Mouse (Mus musculus) kidney, adult 18-20 months (tissue): Measurements from ENCODE around the gene Chst15.

Experiments
- DNase-seq: peaks from one replicate; pipeline ENCODE4 v3.0.0; 2021

Chst15 gene

DNA sequence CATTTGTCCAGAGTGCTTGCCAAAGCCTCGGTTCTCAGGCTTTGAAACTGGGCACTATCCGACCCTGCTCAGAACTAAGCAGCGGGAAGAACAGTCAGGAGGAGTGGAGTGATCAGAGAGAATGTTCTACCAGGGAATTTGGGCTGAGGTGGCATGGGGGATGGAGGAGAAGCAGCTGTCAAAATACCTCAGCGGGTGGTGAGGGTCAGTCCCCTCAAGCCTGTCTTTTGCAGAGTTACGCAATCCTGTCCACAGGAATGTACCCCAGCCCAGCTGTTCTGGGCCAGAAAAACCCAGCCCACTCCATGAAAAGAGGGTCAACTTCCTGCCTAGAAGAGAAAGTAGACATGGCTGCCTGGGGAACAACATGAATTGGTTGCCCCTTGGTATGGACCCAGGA, 56.4 kb downstream of the Chst15 start:
- no peak for DNase-seq

GRCm38 (mm10) chr7:132258817-132259216, 58.2 kb downstream of the Chst15 start:
- no peak for DNase-seq

DNA sequence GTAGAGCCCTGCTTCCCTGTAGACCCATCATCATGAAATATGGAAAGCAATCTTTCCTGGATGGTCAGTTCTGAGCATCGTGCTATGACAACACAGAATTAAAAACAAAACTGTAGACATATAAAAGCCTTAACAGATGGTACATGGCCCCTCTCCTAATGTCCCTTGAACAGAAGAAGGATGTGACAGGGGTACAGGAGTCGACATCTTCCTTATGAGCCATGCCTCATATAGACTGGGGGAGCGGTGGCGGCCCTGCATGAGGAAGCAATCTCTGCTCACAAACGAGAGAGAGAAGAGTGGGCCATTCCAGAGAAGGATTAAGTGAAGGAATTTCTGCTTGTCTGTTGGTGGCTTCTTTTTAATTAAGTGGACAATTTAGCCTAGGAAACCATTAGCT, 58.8 kb downstream of the Chst15 start:
- DNase-seq: no peak

GRCm38 (mm10) chr7:132253513-132253912, 63.5 kb downstream of the Chst15 start:
- no peak for DNase-seq

- no peak for DNase-seq
These were observed 64.0 kb downstream of the Chst15 start for GRCm38 (mm10) chr7:132253078-132253477.

DNA sequence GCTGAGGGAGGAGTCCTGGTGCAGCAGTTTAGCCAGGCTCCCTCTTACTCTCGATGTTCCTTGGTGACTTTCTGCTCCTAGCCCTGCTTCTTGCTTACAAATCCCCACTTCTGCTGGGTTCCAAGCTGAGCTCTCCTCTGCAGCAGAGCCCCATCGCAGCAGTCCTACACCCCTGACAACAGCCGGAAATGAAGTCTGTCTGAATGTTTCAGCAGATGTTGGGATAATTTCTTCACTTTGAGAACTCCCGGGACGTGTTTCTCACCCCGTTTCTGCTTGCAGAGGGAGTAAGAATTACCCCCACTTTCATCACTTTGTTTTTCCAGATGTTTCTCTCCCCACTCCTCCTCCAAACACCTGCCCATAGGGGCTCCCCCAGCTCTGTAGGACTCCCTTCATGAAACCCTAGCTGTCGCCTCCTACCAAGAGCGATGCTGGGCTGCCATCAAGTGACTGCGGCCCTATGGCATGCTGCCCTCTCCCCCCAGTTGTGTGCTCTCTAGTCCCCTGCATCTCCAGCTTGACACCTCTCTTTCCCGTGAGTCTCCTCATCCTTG, 67.4 kb downstream of the Chst15 start:
- DNase-seq: no peak

DNA sequence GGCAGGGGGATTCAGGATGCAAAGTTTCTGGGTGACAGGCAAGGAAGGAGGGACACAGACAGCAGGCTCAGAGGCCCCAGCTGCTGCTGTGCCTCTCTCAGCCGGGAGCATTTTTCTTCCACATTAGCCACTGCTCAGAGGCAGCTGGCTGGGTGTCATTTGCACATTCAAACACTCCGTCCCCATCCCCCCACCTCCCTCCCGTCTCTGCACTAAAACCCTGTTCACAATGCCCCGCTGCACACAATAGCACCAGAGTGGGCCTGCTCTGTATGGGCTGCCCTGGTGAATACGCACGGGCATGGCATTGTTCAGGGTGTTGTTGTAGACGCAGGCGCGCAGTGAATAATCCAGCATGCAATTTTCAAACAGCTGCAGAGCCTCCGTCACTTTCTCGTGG, 69.5 kb downstream of the Chst15 start:
- DNase-seq: no peak

DNA sequence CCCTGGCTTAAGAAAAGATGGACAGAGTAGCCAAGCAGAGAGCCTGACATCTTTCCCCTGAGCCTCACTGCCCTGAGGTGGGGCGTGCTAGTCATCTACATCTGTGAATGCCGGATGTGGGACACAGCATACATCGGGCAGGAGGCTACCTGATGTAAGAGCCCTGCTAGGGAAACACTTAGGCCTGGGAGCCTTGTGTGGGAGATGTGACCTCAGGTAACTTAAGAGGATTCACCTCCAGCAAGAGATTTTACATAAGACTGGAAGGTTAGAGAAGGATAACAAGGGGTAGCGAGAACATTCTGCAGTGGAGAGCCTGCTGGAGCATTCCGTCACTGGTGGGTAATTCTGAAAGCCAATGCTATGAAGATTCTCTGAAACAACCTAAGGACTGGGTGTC, 69.9 kb downstream of the Chst15 start:
- DNase-seq: no peak

DNA sequence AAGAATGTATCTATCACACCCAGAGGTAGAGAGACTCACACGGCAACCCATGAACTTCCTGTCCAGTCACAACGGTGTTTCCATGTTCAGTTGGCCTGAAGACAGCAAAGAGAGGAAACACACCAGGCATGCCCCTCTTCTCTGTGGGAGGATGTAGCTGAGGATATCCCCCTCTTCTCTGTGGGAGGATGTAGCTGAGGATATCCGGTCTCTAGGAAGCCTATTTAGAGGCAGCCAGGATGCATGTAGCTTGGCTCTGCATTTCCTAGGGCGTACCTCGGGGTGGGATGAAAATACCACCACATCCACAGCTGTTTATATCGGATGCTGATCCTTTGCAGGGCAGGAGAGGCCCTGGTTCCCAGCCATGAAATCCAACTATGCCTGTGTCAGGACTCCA, 71.3 kb downstream of the Chst15 start:
- no peak for DNase-seq

- no peak for DNase-seq
These were observed 72.4 kb downstream of the Chst15 start for GRCm38 (mm10) chr7:132244637-132245036.

DNA sequence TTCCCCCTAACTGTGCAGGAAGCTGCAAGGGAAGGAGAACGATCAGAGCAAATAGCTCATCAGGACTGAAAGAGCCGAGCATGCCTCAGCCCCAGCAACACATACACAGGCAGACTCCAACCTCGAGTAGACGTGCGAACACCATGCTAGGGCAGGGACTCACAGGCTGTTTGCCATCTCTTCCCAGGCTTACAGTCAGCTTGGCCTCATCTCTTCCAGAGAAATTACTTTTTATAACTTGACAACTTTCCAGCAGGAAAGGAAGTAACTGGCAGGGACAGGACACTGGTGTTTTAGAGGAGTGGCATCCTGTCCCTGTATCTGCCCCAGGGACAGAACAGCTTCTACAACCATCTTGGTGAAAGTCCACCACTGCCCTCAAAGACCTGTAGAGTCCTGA, 73.8 kb downstream of the Chst15 start:
- DNase-seq: no peak

DNA sequence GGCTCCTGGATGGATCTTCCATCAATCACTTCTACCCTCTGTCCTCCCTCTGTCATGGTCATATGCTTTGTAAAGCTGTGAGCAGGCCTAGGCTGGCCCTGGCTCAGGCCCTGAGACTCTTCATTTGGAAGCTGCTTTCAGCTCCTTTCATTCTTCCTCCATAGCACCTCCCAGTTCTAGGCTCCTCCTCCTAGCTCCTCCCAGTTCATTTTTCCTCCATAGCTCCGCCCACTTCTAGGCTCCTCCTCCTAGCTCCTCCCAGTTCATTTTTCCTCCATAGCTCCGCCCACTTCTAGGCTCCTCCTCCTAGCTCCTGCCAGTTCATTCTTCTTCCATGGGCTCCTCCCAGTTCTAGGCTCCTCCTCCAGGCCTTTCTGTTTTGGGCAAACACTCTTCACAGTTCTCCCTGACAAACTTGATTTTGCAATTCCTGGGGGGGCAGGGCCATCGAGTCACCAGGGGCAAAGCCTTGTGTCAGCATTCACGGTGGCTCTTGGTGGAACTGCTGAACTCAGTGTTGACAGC, 74.3 kb downstream of the Chst15 start:
- DNase-seq: no peak

GRCm38 (mm10) chr7:132238921-132239320, 78.1 kb downstream of the Chst15 start:
- DNase-seq: no peak

- DNase-seq: no peak
These were observed 79.8 kb downstream of the Chst15 start for GRCm38 (mm10) chr7:132237191-132237590.

DNA sequence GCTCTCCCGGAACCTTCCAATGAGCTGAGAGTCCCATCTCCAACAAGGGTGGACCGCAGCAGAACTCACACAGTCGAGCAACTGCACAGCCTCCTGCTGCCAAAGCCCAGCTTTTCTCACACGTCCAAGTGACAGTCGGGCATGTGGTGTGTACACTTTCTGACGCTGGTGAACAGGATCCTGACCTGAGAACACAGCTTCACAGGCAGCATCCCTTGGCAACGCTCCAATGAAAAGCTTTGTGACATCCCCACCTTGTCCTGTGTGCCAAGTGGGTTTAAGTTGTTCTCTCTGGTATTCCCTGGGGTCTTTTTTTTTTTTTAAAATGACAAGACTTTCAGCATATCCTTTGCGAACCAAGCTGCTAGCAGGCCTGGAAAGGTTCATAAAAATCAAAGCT, 80.2 kb downstream of the Chst15 start:
- no peak for DNase-seq

DNA sequence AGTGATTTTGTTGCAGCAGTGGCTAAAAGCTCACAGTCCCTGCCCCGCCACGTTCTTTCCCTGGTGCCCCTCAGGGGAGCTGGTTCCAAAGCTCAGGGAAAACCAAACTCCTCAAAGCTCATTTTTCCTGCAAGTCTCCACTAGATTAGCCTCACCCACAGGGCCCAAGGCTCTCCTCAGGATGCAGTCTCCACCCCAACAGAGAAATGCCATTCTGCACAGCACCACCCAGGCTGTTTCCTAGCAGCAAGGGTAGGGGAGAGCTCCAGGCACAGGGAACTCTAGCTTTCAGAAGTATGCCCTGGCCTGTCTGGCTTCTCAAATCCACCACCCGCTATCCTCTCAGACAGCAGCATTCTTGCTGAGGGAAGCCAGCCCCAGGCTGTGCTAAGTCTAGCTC, 82.8 kb downstream of the Chst15 start:
- DNase-seq: no peak

DNA sequence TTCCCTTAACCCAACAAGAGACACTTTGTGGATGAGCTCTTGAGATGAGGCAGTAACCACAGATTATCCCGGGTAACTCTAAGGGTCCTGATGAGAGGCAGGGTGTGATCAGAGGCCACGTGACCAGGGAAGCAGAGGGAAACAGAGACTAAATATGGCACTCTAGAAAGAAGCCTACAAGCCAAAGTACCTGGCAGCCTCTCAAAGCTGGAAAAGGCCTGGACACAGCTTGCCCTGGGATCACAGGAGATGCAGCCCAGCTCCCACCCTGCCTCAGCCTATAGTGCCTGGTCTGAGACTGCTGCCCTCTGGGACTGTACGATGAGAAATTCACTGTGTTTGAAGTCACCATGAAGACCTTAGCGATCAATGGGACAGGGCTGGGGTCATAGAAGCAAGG, 83.3 kb downstream of the Chst15 start:
- DNase-seq: no peak

- peak; percentile 48 for DNase-seq
These were observed 84.1 kb downstream of the Chst15 start for GRCm38 (mm10) chr7:132232937-132233336.

DNA sequence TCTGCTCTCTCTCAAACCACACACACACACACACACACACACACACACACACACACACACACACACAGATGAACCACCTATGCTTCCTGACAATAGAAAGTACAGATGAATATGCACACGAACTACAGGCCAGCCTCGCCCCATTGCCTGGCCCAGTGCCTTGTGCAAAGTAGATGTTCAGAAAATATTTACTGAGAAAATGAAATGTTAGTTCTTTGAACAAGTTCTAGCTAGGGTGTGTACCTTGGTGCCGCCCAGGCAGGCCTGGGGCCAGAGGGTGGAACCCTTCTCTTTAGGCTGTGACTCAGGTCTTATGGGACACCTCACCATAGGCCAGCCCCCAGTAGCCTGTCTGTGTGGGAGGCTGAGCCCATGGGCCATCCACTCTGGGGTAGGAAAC, 85.6 kb downstream of the Chst15 start:
- DNase-seq: no peak

- no peak for DNase-seq
These were observed 86.1 kb downstream of the Chst15 start for GRCm38 (mm10) chr7:132230961-132231360.

GRCm38 (mm10) chr7:132227075-132227640, 89.9 kb downstream of the Chst15 start:
- no peak for DNase-seq

GRCm38 (mm10) chr7:132226379-132227074, 90.5 kb downstream of the Chst15 start:
- DNase-seq: peak; percentile 85

- DNase-seq: no peak
These were observed 93.4 kb downstream of the Chst15 start for GRCm38 (mm10) chr7:132223452-132224141.

- DNase-seq: no peak
These were observed 103.0 kb downstream of the Chst15 start for GRCm38 (mm10) chr7:132214031-132214430.
